Mouse (Mus musculus): ENCODE data around the gene Gm20388. TPM values are rescaled to one million over a fixed set of nuclear protein-coding genes. Genes with fewer than 3 reads are reported as not detected.
A peak's percentile ranks its signal among the peaks of the same experiment; 100 is the strongest.

Gm20388 gene
- polyA plus RNA-seq, 1 experiment from 2014 or later: not detected

GRCm38 (mm10) chr8:120315644-120316043, 405.0 kb downstream of the Gm20388 start:
- Histone ChIP-seq H3K9me3 (ENCODE audit: control insufficient read depth, low read length) (no peaks in the 10 kb centered on the region), H3K27me3 (ENCODE audit: control insufficient read depth, insufficient read depth, low read length) (no peaks in the 10 kb centered on the region), H3K9ac (ENCODE audit: low read length) (no peak overlapping the region), H3K27ac (ENCODE audit: low read depth, low read length) (no peak overlapping the region), H3K36me3 (ENCODE audit: control insufficient read depth, insufficient read depth, low read length) (no peaks in the 10 kb centered on the region), H3K4me3 (ENCODE audit: low read depth, low read length) (no peak overlapping the region), H3K4me1 (ENCODE audit: control insufficient read depth, insufficient read depth, low read length) (peaks cover 12% of the 10 kb centered on the region), H3K4me2 (no peak overlapping the region)
- DNase-seq (ENCODE audit: low spot score, missing footprints) (no peak), ATAC-seq (ENCODE audit: low FRiP score) (no peak)
- WGBS: 88% methylated on average over 4 of the region's 4 CpGs

GRCm38 (mm10) chr8:120316707-120317106, 406.1 kb downstream of the Gm20388 start:
- H3K4me2 ChIP-seq: no peak overlapping the region
- H3K4me3 ChIP-seq (ENCODE audit: low read depth, low read length): no peak overlapping the region
- H3K4me1 ChIP-seq (ENCODE audit: control insufficient read depth, insufficient read depth, low read length): peaks cover 12% of the 10 kb centered on the region
- H3K9me3 ChIP-seq (ENCODE audit: control insufficient read depth, low read length): no peaks in the 10 kb centered on the region
- ATAC-seq (ENCODE audit: low FRiP score): no peak
- no peaks in the 10 kb centered on the region for H3K36me3 ChIP-seq (ENCODE audit: control insufficient read depth, insufficient read depth, low read length)
- WGBS: 88% methylated on average over 7 of the region's 7 CpGs
- H3K27ac ChIP-seq (ENCODE audit: low read depth, low read length): no peak overlapping the region
- no peak overlapping the region for H3K9ac ChIP-seq (ENCODE audit: low read length)
- no peaks in the 10 kb centered on the region for H3K27me3 ChIP-seq (ENCODE audit: control insufficient read depth, insufficient read depth, low read length)
- no peak for DNase-seq (ENCODE audit: low spot score, missing footprints)

GRCm38 (mm10) chr8:120317118-120317824, 406.6 kb downstream of the Gm20388 start:
- Histone ChIP-seq H3K4me2 (no peak overlapping the region), H3K9me3 (ENCODE audit: control insufficient read depth, low read length) (no peaks in the 10 kb centered on the region), H3K4me3 (ENCODE audit: low read depth, low read length) (no peak overlapping the region), H3K27me3 (ENCODE audit: control insufficient read depth, insufficient read depth, low read length) (no peaks in the 10 kb centered on the region), H3K9ac (ENCODE audit: low read length) (no peak overlapping the region), H3K4me1 (ENCODE audit: control insufficient read depth, insufficient read depth, low read length) (peaks cover 16% of the 10 kb centered on the region), H3K27ac (ENCODE audit: low read depth, low read length) (no peak overlapping the region), H3K36me3 (ENCODE audit: control insufficient read depth, insufficient read depth, low read length) (no peaks in the 10 kb centered on the region)
- DNase-seq (ENCODE audit: low spot score, missing footprints) (no peak), ATAC-seq (ENCODE audit: low FRiP score) (no peak)
- 92% methylated on average over 21 of the region's 21 CpGs for WGBS

- no peak for DNase-seq (ENCODE audit: low spot score, missing footprints)
- WGBS: 63% methylated on average over 12 of the region's 12 CpGs
- Histone ChIP-seq H3K9me3 (ENCODE audit: control insufficient read depth, low read length) (no peaks in the 10 kb centered on the region), H3K27ac (ENCODE audit: low read depth, low read length) (no peak overlapping the region), H3K4me3 (ENCODE audit: low read depth, low read length) (no peak overlapping the region), H3K36me3 (ENCODE audit: control insufficient read depth, insufficient read depth, low read length) (no peaks in the 10 kb centered on the region), H3K27me3 (ENCODE audit: control insufficient read depth, insufficient read depth, low read length) (no peaks in the 10 kb centered on the region), H3K9ac (ENCODE audit: low read length) (no peak overlapping the region), H3K4me1 (ENCODE audit: control insufficient read depth, insufficient read depth, low read length) (peaks cover 29% of the 10 kb centered on the region), H3K4me2 (no peak overlapping the region)
- ATAC-seq (ENCODE audit: low FRiP score): no peak
Measured at GRCm38 (mm10) chr8:120318476-120318991, 407.9 kb downstream of the Gm20388 start.

- Histone ChIP-seq H3K36me3 (ENCODE audit: control insufficient read depth, insufficient read depth, low read length) (no peaks in the 10 kb centered on the region), H3K4me2 (no peak overlapping the region), H3K4me1 (ENCODE audit: control insufficient read depth, insufficient read depth, low read length) (peaks cover 38% of the 10 kb centered on the region), H3K9me3 (ENCODE audit: control insufficient read depth, low read length) (no peaks in the 10 kb centered on the region), H3K27ac (ENCODE audit: low read depth, low read length) (no peak overlapping the region), H3K4me3 (ENCODE audit: low read depth, low read length) (no peak overlapping the region), H3K27me3 (ENCODE audit: control insufficient read depth, insufficient read depth, low read length) (no peaks in the 10 kb centered on the region), H3K9ac (ENCODE audit: low read length) (no peak overlapping the region)
- WGBS: 20% methylated on average over 7 of the region's 7 CpGs
- peak; percentile 94 for DNase-seq (ENCODE audit: low spot score, missing footprints)
- ATAC-seq (ENCODE audit: low FRiP score): no peak; the same call in 1 of the 2 replicates
Measured at GRCm38 (mm10) chr8:120319449-120319848, 408.8 kb downstream of the Gm20388 start.

GRCm38 (mm10) chr8:120320146-120320545, 409.5 kb downstream of the Gm20388 start:
- no peak for DNase-seq (ENCODE audit: low spot score, missing footprints)
- H3K27me3 ChIP-seq (ENCODE audit: control insufficient read depth, insufficient read depth, low read length): no peaks in the 10 kb centered on the region
- H3K9me3 ChIP-seq (ENCODE audit: control insufficient read depth, low read length): no peaks in the 10 kb centered on the region
- no peak overlapping the region for H3K4me2 ChIP-seq
- no peak for ATAC-seq (ENCODE audit: low FRiP score)
- H3K4me1 ChIP-seq (ENCODE audit: control insufficient read depth, insufficient read depth, low read length): peaks cover 41% of the 10 kb centered on the region
- H3K36me3 ChIP-seq (ENCODE audit: control insufficient read depth, insufficient read depth, low read length): no peaks in the 10 kb centered on the region
- 90% methylated on average over 5 of the region's 5 CpGs for WGBS
- H3K4me3 ChIP-seq (ENCODE audit: low read depth, low read length): no peak overlapping the region
- H3K27ac ChIP-seq (ENCODE audit: low read depth, low read length): no peak overlapping the region
- H3K9ac ChIP-seq (ENCODE audit: low read length): no peak overlapping the region

- Histone ChIP-seq H3K9ac (ENCODE audit: low read length) (no peak overlapping the region), H3K9me3 (ENCODE audit: control insufficient read depth, low read length) (no peaks in the 10 kb centered on the region), H3K27ac (ENCODE audit: low read depth, low read length) (peak overlapping the region; percentile 90), H3K36me3 (ENCODE audit: control insufficient read depth, insufficient read depth, low read length) (no peaks in the 10 kb centered on the region), H3K4me1 (ENCODE audit: control insufficient read depth, insufficient read depth, low read length) (peaks cover 52% of the 10 kb centered on the region), H3K4me2 (no peak overlapping the region), H3K27me3 (ENCODE audit: control insufficient read depth, insufficient read depth, low read length) (no peaks in the 10 kb centered on the region), H3K4me3 (ENCODE audit: low read depth, low read length) (no peak overlapping the region)
- DNase-seq (ENCODE audit: low spot score, missing footprints): no peak
- 37% methylated on average over 6 of the region's 6 CpGs for WGBS
- no peak for ATAC-seq (ENCODE audit: low FRiP score)
Measured at GRCm38 (mm10) chr8:120321724-120322123, 411.1 kb downstream of the Gm20388 start.

- no peaks in the 10 kb centered on the region for H3K9me3 ChIP-seq (ENCODE audit: control insufficient read depth, low read length)
- no peaks in the 10 kb centered on the region for H3K36me3 ChIP-seq (ENCODE audit: control insufficient read depth, insufficient read depth, low read length)
- peak; percentile 96 for DNase-seq (ENCODE audit: low spot score, missing footprints)
- H3K9ac ChIP-seq (ENCODE audit: low read length): peak overlapping the region; percentile 47; the same call in 1 of the 2 replicates
- peak overlapping the region; percentile 23 for H3K4me2 ChIP-seq
- no peaks in the 10 kb centered on the region for H3K27me3 ChIP-seq (ENCODE audit: control insufficient read depth, insufficient read depth, low read length)
- ATAC-seq (ENCODE audit: low FRiP score): peak; percentile 92
- peak overlapping the region; percentile 90 for H3K27ac ChIP-seq (ENCODE audit: low read depth, low read length)
- peaks cover 48% of the 10 kb centered on the region for H3K4me1 ChIP-seq (ENCODE audit: control insufficient read depth, insufficient read depth, low read length)
- no peak overlapping the region for H3K4me3 ChIP-seq (ENCODE audit: low read depth, low read length)
- WGBS: under 1% methylated on average over 20 of the region's 20 CpGs
Measured at GRCm38 (mm10) chr8:120322956-120323448, 412.4 kb downstream of the Gm20388 start.

- no peak overlapping the region for H3K4me2 ChIP-seq
- H3K4me3 ChIP-seq (ENCODE audit: low read depth, low read length): no peak overlapping the region
- H3K9ac ChIP-seq (ENCODE audit: low read length): no peak overlapping the region
- DNase-seq (ENCODE audit: low spot score, missing footprints): no peak
- no peak overlapping the region; the same call in 1 of the 2 replicates for H3K27ac ChIP-seq (ENCODE audit: low read depth, low read length)
- H3K36me3 ChIP-seq (ENCODE audit: control insufficient read depth, insufficient read depth, low read length): no peaks in the 10 kb centered on the region
- H3K27me3 ChIP-seq (ENCODE audit: control insufficient read depth, insufficient read depth, low read length): no peaks in the 10 kb centered on the region
- no peaks in the 10 kb centered on the region for H3K9me3 ChIP-seq (ENCODE audit: control insufficient read depth, low read length)
- 53% methylated on average over 3 of the region's 3 CpGs for WGBS
- no peak for ATAC-seq (ENCODE audit: low FRiP score)
- peaks cover 41% of the 10 kb centered on the region for H3K4me1 ChIP-seq (ENCODE audit: control insufficient read depth, insufficient read depth, low read length)
Measured at GRCm38 (mm10) chr8:120324555-120324954, 413.9 kb downstream of the Gm20388 start.

All from midbrain, embryonic 11.5 days (tissue).